Mouse (Mus musculus): ENCODE data around the gene Il1rapl1.

Il1rapl1 gene

DNA sequence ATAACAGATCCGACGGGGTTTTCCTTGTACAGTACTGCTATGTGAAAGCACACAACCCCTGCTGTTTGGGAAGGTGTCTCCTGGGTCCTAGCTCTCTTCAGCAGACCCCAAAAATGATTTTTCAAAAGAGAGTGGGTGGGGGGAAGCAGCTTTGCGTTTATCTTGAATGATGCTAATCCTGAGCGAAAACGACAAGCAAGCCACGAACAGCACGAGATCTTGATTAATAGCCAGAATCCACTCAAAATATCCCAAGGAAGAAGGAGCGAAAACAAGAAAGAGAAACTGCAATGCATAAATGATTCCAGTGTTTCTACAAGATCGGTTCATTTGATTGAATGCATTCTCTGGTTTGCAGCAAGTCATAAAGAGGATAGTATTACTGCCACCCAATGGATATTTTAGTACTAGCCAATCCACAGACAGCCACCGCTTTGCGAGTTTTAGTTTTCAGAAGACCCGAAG, at the start of gene Il1rapl1:
Gene Il1rapl1 (minus strand): TSS at position 37 of the 465 bp plus-strand sequence.
- DNase-seq (ENCODE audit: low read depth): peak; percentile 1

DNA sequence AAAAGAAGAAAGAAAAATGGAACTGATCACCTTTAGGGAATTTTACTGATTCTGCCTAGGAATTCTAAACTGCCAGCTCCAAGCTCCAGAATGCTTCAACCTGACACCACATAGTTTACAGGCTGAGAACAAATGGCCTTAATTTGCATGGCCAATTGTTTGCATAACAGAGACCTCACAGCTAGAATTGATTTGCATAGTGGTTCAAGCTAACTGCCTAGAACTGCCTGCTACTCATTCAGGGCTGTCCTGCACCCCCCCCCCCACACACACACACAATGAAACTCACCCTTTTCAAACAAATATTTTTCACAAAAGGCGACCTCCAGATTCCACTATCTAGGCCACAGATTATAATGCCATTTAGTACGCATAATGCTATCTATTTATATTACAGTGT, 42.6 kb upstream of the Il1rapl1 start:
- no peak for DNase-seq (ENCODE audit: low read depth)

DNA sequence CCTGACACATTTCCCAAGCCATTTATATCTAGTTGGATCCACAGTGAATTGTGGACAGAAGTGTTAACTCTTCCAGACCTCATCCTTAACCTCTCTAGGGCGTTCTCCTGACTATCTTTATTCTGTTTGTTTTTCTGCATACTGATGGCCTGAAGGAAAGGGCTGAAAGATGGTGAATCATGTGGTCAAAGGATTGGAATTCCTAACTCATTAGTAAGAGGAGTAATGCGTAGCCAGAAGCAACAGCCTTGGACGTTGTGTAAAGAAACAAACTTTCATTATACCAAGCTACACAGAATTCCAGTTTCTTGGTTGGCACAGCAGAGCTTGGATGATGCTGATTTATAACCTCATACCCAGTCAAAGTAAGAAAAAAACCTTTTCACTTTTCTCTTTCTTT, 10.2 kb upstream of the Il1rapl1 start:
- DNase-seq (ENCODE audit: low read depth): no peak

DNA sequence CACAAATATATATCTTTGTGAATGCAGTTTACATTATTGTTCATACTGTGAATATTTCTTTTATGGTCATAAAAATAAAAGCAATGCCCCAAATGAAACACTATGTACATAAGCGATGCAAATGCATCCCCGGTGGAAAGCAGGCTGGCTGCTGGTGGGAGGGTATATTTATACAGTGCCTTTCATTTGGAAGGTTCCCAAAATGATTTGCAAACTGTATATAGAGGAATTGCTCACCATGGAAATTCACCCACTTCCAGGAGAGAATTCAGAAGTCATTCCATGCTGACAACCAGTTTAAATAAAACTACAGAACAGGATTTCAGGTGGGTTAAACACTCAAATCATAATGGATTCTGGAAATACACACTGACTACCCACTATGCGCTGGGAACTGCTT, 4.6 kb upstream of the Il1rapl1 start:
- DNase-seq (ENCODE audit: low read depth): no peak

DNA sequence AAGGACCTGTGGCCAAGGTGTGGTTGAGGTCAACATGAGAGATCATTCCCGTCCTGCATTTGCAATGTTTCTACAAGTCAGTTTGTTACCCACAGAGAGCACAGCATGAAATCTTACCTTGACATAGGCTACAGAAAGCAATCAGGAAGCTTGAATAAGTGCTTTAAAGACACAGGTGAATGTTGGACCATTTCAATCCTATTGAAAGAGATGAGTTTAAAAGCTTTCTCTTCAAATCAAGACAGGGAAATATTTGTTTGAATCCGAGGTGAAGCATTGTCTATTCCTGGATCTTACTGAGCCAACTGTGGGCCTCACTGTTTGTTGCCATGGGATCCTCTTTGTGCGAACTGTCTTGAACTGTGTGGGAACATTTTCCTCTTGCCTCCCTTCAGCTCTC, 2.4 kb upstream of the Il1rapl1 start:
- no peak for DNase-seq (ENCODE audit: low read depth)

DNA sequence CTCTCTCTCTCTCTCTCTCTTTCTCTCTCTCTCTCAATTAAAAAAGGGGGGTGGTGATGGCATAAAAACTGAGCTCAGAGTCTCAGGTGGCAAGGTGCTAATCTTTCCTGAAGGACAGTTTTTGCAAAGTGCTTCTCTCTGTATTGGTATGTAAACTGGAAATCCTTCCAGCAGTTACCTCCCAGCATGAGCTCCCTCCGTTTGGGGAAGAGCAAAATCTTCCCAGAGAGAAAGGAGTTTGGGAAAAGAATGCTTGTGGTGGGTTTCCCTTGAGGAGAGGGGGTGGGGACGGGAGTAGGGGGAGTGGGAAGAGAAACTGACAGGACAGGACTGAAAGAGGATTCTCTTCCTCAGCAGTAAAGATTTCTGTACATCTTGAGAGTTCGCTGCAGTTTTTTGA, 881 bp upstream of the Il1rapl1 start:
- no peak for DNase-seq (ENCODE audit: low read depth)

DNA sequence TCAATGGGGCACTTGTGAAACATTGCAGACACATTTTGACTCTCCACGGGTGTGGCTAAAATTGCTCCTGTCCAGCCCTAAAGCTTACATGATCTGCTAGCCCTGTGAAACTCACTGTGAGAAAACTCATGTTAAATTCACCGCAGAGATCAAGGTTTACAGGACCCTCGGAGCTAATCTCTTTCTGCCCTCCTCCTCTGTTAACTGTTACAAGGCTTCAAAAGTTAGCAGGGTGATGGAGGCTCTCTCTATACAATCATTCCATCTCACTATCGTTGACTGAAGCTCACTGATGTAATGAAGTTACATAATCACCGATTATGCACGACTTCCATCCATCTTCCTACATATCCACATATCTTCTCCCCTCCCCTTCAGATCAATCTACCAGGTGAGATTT, 1.9 kb downstream of the Il1rapl1 start:
- DNase-seq (ENCODE audit: low read depth): no peak

DNA sequence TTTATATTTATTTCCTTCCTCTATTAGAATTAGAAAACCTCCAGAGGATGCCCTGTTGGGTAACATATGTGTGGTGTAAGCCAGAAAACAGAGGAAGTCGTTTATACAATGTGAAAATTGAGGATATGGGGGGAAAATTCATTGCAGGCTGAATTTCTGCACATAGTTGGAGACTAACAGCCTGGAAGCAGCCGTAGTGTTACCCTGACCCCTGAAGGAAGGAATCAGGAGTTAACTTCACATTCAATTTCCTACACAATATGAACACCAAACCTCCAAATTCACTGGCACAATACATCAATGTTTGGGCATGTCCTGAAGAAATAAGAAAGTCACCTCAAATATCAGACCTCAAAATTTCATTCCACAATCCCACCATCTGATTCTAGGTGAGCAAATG, 3.2 kb downstream of the Il1rapl1 start:
- DNase-seq (ENCODE audit: low read depth): no peak

DNA sequence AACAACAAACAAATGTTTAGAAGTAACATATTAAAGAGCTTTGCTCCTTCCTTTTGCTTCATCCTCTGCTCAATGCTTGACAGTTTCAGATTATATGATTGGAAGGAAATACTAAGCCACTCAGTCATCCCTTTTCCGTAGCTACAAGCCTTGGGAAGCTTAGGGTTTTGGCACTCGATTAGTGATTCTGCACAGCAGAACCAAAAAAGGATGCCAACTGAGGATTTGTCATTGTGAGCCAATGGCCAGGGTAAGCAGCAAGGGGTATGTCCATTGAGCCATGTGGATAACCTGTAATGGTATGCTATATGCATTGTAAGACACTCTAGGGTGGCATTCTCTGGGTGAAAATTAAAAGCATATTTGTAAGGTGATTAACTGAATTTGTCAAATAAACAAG, 5.7 kb downstream of the Il1rapl1 start:
- DNase-seq (ENCODE audit: low read depth): no peak

DNA sequence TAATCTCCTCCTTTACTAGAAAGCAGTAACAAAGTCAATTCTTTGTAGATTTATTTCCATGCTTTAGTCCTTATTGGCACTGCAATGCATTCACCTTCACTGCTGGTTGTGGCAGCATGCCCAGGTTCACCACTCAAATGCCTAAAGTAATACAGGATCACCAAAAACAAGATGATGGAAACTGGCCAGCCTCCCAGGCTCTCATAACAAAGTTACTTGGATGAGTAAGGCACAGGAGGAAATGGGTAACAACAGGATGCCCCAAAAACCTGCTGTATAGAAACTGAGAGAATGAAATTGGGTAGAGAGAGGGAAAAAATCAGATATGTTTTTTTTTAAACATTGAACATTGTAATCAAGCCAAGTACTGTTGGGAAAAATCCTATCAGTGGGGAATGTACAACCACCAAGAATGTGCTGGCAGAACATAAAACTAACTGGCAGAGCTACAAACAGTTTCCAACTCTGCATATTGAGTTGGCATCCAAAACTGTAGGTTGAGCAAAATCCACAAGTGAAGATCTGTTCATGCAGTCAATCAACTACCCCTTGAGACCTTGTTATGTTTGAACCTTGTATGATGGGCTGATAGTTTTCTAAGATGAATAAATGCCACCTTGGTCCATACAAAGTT, 21.4 kb downstream of the Il1rapl1 start:
- DNase-seq (ENCODE audit: low read depth): no peak

DNA sequence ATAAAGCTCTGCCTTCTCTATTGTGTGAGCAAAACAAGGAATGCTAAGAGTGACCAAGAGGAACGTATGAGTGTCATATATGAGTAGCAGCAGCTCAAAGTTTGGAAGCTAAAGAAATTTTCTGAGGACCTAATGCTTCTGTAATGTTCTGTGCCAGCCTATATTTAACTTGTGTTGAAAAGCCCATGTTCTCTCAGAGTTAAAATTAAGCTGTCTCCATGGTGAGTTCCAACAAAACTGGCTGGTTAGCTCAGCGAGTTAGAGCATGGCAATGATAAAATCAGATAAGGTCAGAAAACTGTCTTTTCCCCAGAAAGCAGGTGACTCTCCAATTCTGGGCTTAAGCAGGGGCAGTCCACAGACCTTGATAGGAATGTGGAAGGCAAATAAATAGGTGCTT, 25.6 kb downstream of the Il1rapl1 start:
- DNase-seq (ENCODE audit: low read depth): no peak

DNA sequence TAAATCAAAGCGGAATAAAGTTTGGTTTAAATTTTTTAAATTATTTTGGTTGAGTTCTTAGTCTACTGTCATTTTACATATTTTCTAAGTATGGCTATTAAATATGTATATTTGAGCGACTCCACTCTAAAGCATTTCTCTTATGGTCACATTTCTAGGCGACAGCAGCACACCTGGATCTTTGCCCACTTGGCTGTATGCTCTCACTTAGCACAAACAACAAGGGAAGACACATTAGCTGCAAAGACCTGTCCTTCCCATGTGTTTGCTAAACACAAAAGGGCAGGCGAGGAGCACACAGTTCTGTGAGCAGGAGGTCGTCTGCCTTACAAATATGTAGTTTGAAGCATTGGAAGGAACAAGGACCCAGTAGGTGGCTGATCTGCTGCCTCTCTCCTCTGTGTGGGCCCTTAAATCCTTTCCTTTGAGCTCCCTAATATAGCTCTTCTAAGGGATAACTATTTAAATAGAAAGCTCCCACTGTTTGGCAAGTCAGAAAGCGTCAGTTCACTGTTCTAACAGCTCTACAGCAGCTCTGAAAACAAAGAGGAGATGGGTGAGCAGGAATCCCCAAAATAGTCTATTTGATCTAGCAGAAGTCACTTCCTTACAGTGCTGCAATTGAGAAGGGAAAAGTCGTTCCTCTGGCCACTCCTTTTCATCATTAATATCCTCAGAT, 42.6 kb downstream of the Il1rapl1 start:
- DNase-seq (ENCODE audit: low read depth): no peak

DNA sequence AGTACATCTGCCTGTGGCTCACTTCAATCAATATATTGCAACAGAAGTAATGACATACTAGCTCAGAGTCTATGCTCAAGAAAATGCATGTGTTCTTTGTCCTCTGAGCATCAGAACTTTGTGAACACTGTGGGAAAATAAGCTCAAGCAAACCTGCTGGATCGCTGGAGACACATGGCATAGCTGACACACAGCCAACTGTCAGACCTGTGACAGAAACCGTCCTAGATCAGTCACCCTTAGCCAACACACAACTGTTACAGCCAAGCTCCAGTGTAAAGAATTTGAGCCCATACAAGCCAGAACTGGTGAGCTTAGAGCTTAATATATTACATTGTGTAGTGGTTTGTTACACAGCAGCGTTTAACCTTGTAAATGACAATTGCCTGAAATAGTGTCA, 45.1 kb downstream of the Il1rapl1 start:
- no peak for DNase-seq (ENCODE audit: low read depth)

DNA sequence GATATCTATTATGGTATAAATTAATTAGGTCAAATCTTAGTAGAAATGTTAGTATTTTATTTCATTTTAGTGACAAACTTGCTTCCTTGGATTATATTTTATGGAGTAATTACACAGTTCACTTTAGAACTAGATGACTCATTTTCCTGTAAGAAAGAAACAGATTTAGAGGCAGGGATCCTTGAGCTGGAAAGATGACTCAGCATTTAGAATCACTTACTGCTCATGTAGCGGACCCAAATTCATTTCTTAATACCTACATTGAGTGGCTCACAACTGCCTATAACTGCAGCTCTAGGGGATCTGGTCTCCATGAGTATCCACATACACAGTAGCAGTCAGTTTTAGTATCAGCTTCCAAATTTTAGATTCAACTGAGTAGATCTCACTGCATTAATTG, 71.9 kb downstream of the Il1rapl1 start:
- no peak for DNase-seq (ENCODE audit: low read depth)

DNA sequence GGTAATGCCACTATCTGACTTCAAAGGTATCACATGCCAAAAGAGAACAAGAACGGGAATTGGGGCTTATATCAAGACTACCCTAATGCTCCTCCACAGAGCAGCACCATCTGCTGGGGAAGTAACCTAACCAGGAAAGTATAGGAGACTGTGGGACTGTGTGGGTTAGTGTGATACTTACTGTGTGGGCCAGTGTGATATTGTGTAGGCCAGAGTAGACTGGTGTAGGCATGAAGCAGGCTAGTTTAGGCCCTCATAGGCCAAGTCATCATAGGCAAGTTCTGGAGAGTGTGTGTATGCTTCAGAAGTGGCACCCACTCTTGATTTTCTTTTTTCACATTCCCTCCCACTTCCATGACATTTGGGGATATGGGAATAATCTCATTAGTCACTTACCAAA, 76.5 kb downstream of the Il1rapl1 start:
- no peak for DNase-seq (ENCODE audit: low read depth)

DNA sequence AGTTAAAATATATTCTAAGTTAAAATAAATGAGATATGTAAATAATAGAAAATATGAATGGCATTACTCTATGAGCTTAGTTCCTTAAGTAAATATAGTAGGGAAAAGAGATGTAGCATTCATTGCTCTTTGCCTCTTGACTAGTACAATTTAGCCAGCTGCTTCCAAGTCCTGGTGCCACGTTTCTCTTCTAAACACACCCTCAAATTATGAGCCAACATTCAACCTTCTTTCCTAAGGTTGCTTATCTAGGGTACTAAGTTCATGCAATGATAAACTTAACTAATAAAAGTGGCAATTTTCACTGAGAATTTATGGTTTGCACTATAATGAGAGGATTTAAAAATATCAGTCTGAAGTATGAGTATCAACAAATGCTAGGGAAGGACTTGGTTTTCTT, 218.3 kb downstream of the Il1rapl1 start:
- no peak for DNase-seq (ENCODE audit: low read depth)

DNA sequence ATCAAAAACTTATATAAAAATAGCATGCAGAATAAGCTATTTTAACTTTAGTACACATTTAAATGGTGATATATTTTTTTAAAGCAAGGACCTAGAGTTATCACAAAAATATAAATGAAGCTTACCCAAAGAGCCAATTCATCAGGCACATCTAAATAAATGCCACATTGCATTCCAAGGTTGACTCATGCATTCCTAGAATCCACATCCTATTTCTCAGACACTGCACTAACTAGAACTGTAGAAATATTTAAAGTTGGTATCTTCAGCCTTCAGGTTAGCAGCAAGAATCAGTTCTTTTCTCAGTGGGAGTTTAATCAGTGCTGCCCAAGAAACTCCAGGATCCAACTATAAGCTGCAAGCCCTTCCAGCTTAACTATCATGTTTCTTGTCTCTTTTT, 223.5 kb downstream of the Il1rapl1 start:
- DNase-seq (ENCODE audit: low read depth): no peak

DNA sequence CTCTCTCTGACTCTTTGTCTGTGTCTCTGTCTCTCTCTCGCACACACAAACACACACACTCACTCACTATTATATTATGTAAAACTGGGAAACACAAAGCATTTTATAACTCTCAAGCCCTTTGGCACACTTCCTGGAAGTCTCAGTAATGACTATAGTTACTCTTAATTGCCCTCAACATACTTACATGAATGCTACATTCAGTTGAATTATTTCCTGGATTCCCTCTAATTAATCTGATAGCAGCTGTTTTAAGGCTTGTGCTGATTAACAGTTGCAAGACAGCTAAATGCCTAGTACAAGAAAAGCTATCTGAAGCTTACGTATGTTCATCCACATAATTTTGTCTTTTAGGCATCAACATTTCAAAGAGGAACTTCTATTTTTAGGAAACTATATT, 261.3 kb downstream of the Il1rapl1 start:
- DNase-seq (ENCODE audit: low read depth): no peak

DNA sequence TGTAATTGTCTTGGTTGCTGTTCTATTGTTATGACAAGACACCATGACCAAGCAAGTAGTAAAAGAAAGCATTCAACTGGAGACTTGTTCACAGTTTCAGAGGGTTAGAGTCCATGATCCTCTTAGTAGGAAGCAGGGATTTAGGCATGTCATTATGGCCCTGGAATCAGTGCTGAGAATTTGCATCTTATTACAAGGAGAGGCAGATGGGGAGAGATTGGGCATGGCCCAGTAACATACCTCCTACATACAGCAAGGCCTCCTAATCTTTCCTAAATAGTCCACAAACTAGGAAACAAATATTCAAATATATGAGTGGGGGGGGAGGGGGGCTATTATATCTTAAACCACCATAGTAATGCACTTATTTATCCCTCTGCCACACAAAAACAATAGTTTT, 301.6 kb downstream of the Il1rapl1 start:
- no peak for DNase-seq (ENCODE audit: low read depth)

DNA sequence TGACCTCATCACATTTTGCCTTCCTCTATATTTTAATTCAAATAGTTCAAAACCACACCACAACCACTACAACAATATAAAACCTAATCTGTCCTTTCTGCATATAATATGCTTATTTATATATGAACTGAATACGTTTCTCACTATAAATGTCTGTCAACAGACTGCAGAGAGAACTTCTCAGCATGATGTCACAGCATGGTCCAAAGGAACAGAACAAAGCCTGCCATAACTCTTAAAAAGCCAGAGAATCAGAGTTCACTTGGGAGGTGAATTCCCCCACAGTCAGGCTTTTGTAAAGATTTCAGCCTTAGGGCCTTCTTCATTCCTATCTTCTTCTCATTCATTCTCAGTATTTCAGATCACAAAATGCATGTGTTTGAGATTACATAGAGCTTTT, 307.7 kb downstream of the Il1rapl1 start:
- no peak for DNase-seq (ENCODE audit: low read depth)

DNA sequence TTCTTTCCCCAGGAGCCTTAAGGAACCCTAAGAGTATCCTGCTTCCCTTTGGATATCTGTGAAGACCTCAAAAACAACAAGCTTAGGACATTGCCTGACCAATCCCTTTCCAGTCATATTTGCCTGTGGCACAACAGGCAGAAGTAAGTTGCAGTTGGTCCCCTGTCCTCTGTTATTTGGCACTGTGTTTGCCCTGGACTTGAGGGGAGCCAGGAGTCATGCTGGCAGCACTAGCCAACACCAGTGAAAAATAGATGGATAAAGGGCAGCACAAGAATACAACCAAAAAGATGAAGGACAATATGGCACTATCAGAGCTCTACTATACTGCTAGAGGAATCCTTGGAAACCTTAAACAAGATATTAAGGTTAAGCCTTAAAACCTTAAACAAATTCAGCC, 322.4 kb downstream of the Il1rapl1 start:
- no peak for DNase-seq (ENCODE audit: low read depth)

DNA sequence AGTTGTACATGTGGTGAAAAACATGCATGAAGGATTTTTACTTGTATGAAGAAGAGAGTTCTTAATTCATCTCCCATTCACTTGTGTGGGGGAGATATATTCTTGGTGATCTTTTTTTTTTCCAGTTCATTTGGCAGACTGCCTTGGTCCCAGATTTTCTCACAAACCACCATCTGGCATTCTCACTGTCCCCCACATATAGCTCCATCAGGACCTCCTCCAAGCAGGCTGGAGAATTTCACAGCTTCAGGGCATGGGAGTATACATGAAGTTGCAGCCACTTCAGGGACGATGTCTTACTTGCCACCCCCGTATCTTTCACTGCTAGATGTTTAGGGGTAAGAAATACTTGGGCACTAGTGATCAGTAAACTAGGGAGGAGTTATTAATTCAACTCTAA, 404.9 kb downstream of the Il1rapl1 start:
- no peak for DNase-seq (ENCODE audit: low read depth)

DNA sequence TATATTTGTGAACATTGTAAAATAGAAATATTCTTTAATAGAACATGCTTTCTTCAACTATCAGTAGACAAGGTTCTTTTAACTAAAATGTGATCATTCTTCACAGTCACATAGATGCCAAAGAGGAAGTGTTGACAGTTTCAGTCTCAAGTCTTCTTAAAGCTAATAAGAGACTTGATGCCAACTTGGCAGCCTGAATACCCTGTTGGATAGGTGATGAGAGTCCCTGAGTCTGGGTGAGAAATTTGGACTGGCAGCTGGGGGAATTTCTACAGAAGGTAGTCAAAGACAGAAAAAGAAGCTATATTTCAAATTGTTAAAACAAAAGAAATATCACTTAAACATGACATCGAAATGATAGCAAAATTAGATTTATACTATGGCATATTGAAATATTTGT, 451.6 kb downstream of the Il1rapl1 start:
- no peak for DNase-seq (ENCODE audit: low read depth)

DNA sequence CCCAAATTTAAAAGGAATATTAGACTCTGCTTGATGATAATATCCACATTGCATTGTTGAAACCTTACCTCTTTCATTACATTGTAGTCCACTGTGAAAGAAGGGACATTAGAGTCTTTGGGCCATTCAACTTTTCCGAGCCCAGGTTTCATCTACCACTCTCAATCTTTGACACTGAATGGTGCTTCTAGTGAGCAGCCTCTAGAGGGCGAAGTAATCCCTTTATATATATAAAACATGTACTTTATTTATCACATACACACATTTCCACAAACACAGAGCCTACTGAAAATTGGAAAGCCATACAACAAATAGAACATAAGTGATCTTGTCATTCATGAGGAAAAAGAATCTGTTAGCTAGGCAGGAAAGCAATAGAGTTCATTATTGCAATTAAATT, 459.8 kb downstream of the Il1rapl1 start:
- DNase-seq (ENCODE audit: low read depth): no peak

All from NIH3T3 (cell line).